Mouse (Mus musculus) midbrain, embryonic 14.5 days (tissue): ENCODE data around the gene Cox19. TPM values are rescaled to one million over a fixed set of nuclear protein-coding genes. Genes with fewer than 3 reads are reported as not detected.

ENCODE experiments used
- ATAC-seq: fragments of 200-750 bp; cut with Nextera tagmentation; 2 replicates; pipeline ENCODE4 v1.8.0; 2017; ENCODE audit warnings: moderate number of reproducible peaks, moderate library complexity; ENCODE audit not compliant: low FRiP score, low TSS enrichment
- DNase-seq: peaks from one replicate; pipeline ENCODE4 v3.0.0-alpha.2; 2015
- H3K27ac ChIP-seq: fragments of 300-500 bp; sonication (generic); replicated peaks from 2 replicates; pipeline ENCODE4 v1.5.1; 2014; ENCODE audit warnings: mild to moderate bottlenecking, low read depth, low read length, moderate library complexity
- H3K27me3 ChIP-seq: fragments of 300-500 bp; sonication (generic); 2 replicates; pipeline ENCODE4 v1.6.1; 2014; ENCODE audit warnings: low read length, control low read depth, mixed read lengths; ENCODE audit not compliant: control insufficient read depth, insufficient read depth
- H3K36me3 ChIP-seq: fragments of 300-500 bp; sonication (generic); 2 replicates; pipeline ENCODE4 v1.6.1; 2014; ENCODE audit warnings: low read length, control low read depth; ENCODE audit not compliant: control insufficient read depth, insufficient read depth
- H3K4me1 ChIP-seq: fragments of 300-500 bp; sonication (generic); 2 replicates; pipeline ENCODE4 v1.6.1; 2014; ENCODE audit warnings: mild to moderate bottlenecking, antibody characterized with exemption, low read length, control low read depth; ENCODE audit not compliant: control insufficient read depth, insufficient read depth
- H3K4me2 ChIP-seq: fragments of 300-500 bp; sonication (generic); 2 replicates; pipeline ENCODE4 v1.6.1; 2014; ENCODE audit warnings: mild to moderate bottlenecking, low read length, moderate library complexity
- H3K4me3 ChIP-seq: fragments of 300-500 bp; sonication (generic); replicated peaks from 2 replicates; pipeline ENCODE4 v1.5.1; 2014; ENCODE audit warnings: low read depth, low read length
- H3K9ac ChIP-seq: fragments of 300-500 bp; sonication (generic); replicated peaks from 2 replicates; pipeline ENCODE4 v1.6.1; 2014; ENCODE audit warnings: mild to moderate bottlenecking, low read length, moderate library complexity
- H3K9me3 ChIP-seq: fragments of 300-500 bp; sonication (generic); 2 replicates; pipeline ENCODE4 v1.6.1; 2016; ENCODE audit warnings: low read length, control low read depth, mixed read lengths; ENCODE audit not compliant: control insufficient read depth
- WGBS: fragments of 180-500 bp; shearing (Covaris S2); extraction: QIAGEN DNeasy Blood & Tissue Kit; methylation state at CpG from one replicate; pipeline ENCODE4 v1.1.7; 2014; 5-methylcytosine and 5-hydroxymethylcytosine counted together
- polyA plus RNA-seq: library from polyadenylated mRNA; unstranded; fragments of >200 nt; fragmentation: Nextera tagmentation; extraction: Ambion mirVana; gene quantifications from 2 replicates; pipeline ENCODE4 v1.2.1, GENCODE M21; 2014

The Cox19 gene
- polyA plus RNA-seq, 1 experiment from 2014 or later, result 130 TPM

GRCm38 (mm10) chr5:139332590-139333272 lies 18.5 kb downstream of the Cox19 start:
- DNase-seq (no peak), ATAC-seq (no peak)
- no peaks in the 10 kb centered on the region for H3K9me3 ChIP-seq
- H3K36me3 ChIP-seq, result peaks cover 31% of the 10 kb centered on the region
- H3K4me3 ChIP-seq, result no peak overlapping the region
- H3K4me1 ChIP-seq, result no peaks in the 10 kb centered on the region
- H3K4me2 ChIP-seq, result no peak overlapping the region
- no peak overlapping the region for H3K27ac ChIP-seq
- no peaks in the 10 kb centered on the region for H3K27me3 ChIP-seq
- 88% methylated on average over 8 of the region's 8 CpGs for WGBS
- H3K9ac ChIP-seq, result no peak overlapping the region

- DNase-seq (peak; percentile 86), ATAC-seq (no peak)
- Histone ChIP-seq H3K27ac (no peak overlapping the region), H3K4me1 (no peaks in the 10 kb centered on the region), H3K9me3 (no peaks in the 10 kb centered on the region), H3K4me2 (no peak overlapping the region), H3K27me3 (peaks cover under 1% of the 10 kb centered on the region; the same call in 1 of the 2 replicates), H3K9ac (no peak overlapping the region), H3K36me3 (peaks cover 22% of the 10 kb centered on the region), H3K4me3 (no peak overlapping the region)
- WGBS, result 20% methylated on average over 8 of the region's 8 CpGs
Measured at GRCm38 (mm10) chr5:139331742-139332141, 19.5 kb downstream of the Cox19 start.

GRCm38 (mm10) chr5:139330766-139331165 lies 20.5 kb downstream of the Cox19 start:
- Histone ChIP-seq H3K27ac (no peak overlapping the region), H3K27me3 (peaks cover 10% of the 10 kb centered on the region), H3K36me3 (peaks cover 12% of the 10 kb centered on the region), H3K9ac (no peak overlapping the region), H3K9me3 (no peaks in the 10 kb centered on the region), H3K4me3 (no peak overlapping the region), H3K4me1 (no peaks in the 10 kb centered on the region), H3K4me2 (no peak overlapping the region)
- DNase-seq, result no peak
- no peak for ATAC-seq
- WGBS, result 79% methylated on average over 7 of the region's 7 CpGs

- H3K4me1 ChIP-seq, result peaks cover 4% of the 10 kb centered on the region; the same call in 1 of the 2 replicates
- no peak overlapping the region for H3K4me2 ChIP-seq
- ATAC-seq (no peak), DNase-seq (no peak)
- H3K9me3 ChIP-seq, result no peaks in the 10 kb centered on the region
- H3K9ac ChIP-seq, result no peak overlapping the region
- WGBS, result 76% methylated on average over 7 of the region's 7 CpGs
- H3K27ac ChIP-seq, result no peak overlapping the region
- no peak overlapping the region for H3K4me3 ChIP-seq
- peaks cover 30% of the 10 kb centered on the region for H3K27me3 ChIP-seq
- H3K36me3 ChIP-seq, result no peaks in the 10 kb centered on the region
Measured at GRCm38 (mm10) chr5:139327634-139328020, 23.6 kb downstream of the Cox19 start.

GRCm38 (mm10) chr5:139326986-139327633 lies 24.1 kb downstream of the Cox19 start:
- no peaks in the 10 kb centered on the region for H3K36me3 ChIP-seq
- H3K4me2 ChIP-seq, result no peak overlapping the region
- ATAC-seq, result no peak
- no peak overlapping the region for H3K9ac ChIP-seq
- H3K4me1 ChIP-seq, result peaks cover 4% of the 10 kb centered on the region; the same call in 1 of the 2 replicates
- WGBS, result 64% methylated on average over 7 of the region's 7 CpGs
- H3K4me3 ChIP-seq, result no peak overlapping the region
- H3K9me3 ChIP-seq, result no peaks in the 10 kb centered on the region
- peaks cover 30% of the 10 kb centered on the region for H3K27me3 ChIP-seq
- no peak overlapping the region for H3K27ac ChIP-seq
- no peak for DNase-seq

GRCm38 (mm10) chr5:139326111-139326696 lies 25.0 kb downstream of the Cox19 start:
- Histone ChIP-seq H3K4me1 (peaks cover 4% of the 10 kb centered on the region; the same call in 1 of the 2 replicates), H3K27ac (no peak overlapping the region), H3K4me3 (no peak overlapping the region), H3K9ac (no peak overlapping the region), H3K4me2 (no peak overlapping the region), H3K9me3 (no peaks in the 10 kb centered on the region), H3K36me3 (no peaks in the 10 kb centered on the region), H3K27me3 (peaks cover 30% of the 10 kb centered on the region)
- ATAC-seq (no peak), DNase-seq (no peak)
- 65% methylated on average over 13 of the region's 13 CpGs for WGBS

- H3K4me2 ChIP-seq, result peak within 1 kb of the TSS; percentile 80
- ATAC-seq, result peak; percentile 83
- H3K27me3 ChIP-seq, result peaks cover 30% of the 10 kb centered on the region
- H3K36me3 ChIP-seq, result no peaks in the 10 kb centered on the region
- H3K4me3 ChIP-seq, result peak within 1 kb of the TSS; percentile 68
- peak; percentile 85 for DNase-seq
- H3K27ac ChIP-seq, result peak within 1 kb of the TSS; percentile 67
- no peaks in the 10 kb centered on the region for H3K9me3 ChIP-seq
- WGBS, result 3% methylated on average over 57 of the region's 61 CpGs
- peaks cover 4% of the 10 kb centered on the region; the same call in 1 of the 2 replicates for H3K4me1 ChIP-seq
- H3K9ac ChIP-seq, result peak within 1 kb of the TSS; percentile 84
Measured at GRCm38 (mm10) chr5:139325395-139325966, 25.7 kb downstream of the Cox19 start, which contains the start of gene Adap1. TSS of gene Adap1 (minus strand) at chr5:139325622.

- ATAC-seq (peak; percentile 61), DNase-seq (peak; percentile 54)
- 2% methylated on average over 46 of the region's 62 CpGs for WGBS
- Histone ChIP-seq H3K4me1 (peaks cover 4% of the 10 kb centered on the region; the same call in 1 of the 2 replicates), H3K27ac (peak overlapping the region; percentile 67), H3K9ac (peak overlapping the region; percentile 84), H3K27me3 (peaks cover 30% of the 10 kb centered on the region), H3K4me2 (peak overlapping the region; percentile 80), H3K36me3 (no peaks in the 10 kb centered on the region), H3K4me3 (peak overlapping the region; percentile 68), H3K9me3 (no peaks in the 10 kb centered on the region)
Measured at GRCm38 (mm10) chr5:139324691-139325394, 26.4 kb downstream of the Cox19 start.
